Mouse (Mus musculus): ENCODE data around the gene Efnb2.

Efnb2 gene

DNA sequence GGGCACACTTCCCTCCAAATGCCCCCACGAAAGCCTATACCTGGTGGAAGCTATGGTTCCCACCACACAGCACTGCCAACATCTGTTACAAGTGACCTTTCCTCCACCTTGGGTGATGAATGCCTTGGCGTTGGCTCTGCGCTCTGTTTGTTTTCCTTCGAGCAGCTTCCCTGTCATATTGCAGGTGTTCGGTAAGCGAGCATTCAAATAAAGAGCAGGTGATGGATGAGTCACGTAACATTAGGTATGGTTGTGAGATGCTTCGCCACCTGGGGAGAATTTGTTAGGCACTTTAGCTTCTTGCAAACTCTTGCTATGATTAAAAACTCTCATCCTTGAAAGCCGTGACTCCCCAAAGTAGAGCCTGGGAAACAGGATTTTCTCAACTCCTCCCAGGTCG, 91.8 kb downstream of the Efnb2 start:
- DNase-seq (ENCODE audit: low spot score in 2 of 2): no peak

DNA sequence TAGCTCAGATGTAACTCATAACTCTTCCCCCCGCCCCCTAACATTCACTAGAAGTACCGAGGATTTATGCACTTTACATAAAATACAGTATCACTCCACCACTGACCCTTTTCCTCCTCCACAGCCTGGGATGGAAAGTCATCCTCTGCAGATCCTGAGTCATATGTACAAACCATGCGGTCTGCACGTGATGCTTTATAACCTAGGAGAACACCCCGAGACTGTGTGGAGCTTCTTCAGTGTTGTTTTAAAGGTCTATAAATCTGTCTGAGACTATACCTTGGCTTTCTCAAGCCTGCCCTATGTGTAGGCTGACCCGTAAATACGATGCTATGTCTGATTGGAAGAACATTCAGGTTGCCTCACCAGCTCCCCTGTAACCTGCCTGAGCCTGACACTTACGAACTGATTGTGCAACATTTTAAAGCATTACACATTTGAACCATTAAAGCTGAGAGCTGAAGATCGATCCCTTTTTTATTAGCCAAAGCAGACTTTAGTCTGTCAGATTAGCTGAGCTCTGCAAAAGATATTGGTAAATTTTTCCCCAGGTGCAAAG, 92.7 kb downstream of the Efnb2 start:
- DNase-seq (ENCODE audit: low spot score in 2 of 2): no peak
